Mouse (Mus musculus) ES-Bruce4 (cell line): ENCODE results near the gene Rrm2.

Experiments
- CTCF ChIP-seq: IDR thresholded peaks from one replicate; pipeline ENCODE4 v1.8.1; 2011; ENCODE audit warnings: low read depth, low read length
- EP300 ChIP-seq: IDR thresholded peaks from 2 replicates; pipeline ENCODE4 v1.6.1; 2011; ENCODE audit warnings: low read depth, low read length; ENCODE audit not compliant: insufficient read depth
- POLR2A ChIP-seq: IDR thresholded peaks from one replicate; pipeline ENCODE4 v1.8.1; 2011; ENCODE audit warnings: low read length; ENCODE audit not compliant: insufficient read depth

GRCm38 (mm10) chr12:24697484-24698204 lies 10.4 kb upstream of the Rrm2 start:
- TF ChIP-seq EP300 (no peak), CTCF (peak; percentile 25), POLR2A (no peak)
